Mouse (Mus musculus) stomach, embryonic 15.5 days (tissue): ENCODE data around the gene B9d2. TPM values are rescaled to one million over a fixed set of nuclear protein-coding genes. Genes with fewer than 3 reads are reported as not detected.
"Not testable (repeated sequence)": the region's sequence is repeated elsewhere in the genome, so short reads cannot be mapped to it uniquely, and the experiment has no call there.

Experiments
- ATAC-seq: fragments of 200-750 bp; cut with Nextera tagmentation; 2 replicates; pipeline ENCODE4 v1.8.0; 2017; ENCODE audit warnings: low read depth, moderate number of reproducible peaks, moderate TSS enrichment; ENCODE audit not compliant: insufficient read depth, low FRiP score
- H3K27ac ChIP-seq: fragments of 300-500 bp; sonication (generic); 2 replicates; pipeline ENCODE4 v1.5.1; 2015; ENCODE audit warnings: mild to moderate bottlenecking, inconsistent platforms
- H3K27me3 ChIP-seq: fragments of 300-500 bp; sonication (generic); replicated peaks from 2 replicates; pipeline ENCODE4 v1.6.1; 2015; ENCODE audit warnings: inconsistent platforms
- H3K36me3 ChIP-seq: fragments of 300-500 bp; sonication (generic); 2 replicates; pipeline ENCODE4 v1.6.1; 2015; ENCODE audit warnings: inconsistent platforms
- H3K4me1 ChIP-seq: fragments of 300-500 bp; sonication (generic); 2 replicates; pipeline ENCODE4 v1.6.1; 2015; ENCODE audit warnings: inconsistent platforms
- H3K4me2 ChIP-seq: fragments of 300-500 bp; sonication (generic); 2 replicates; pipeline ENCODE4 v1.6.1; 2015; ENCODE audit warnings: mild to moderate bottlenecking, inconsistent platforms
- H3K4me3 ChIP-seq: fragments of 300-500 bp; sonication (generic); replicated peaks from 2 replicates; pipeline ENCODE4 v1.5.1; 2015; ENCODE audit warnings: inconsistent platforms
- H3K9ac ChIP-seq: fragments of 300-500 bp; sonication (generic); 2 replicates; pipeline ENCODE4 v1.6.1; 2015; ENCODE audit warnings: inconsistent platforms
- H3K9me3 ChIP-seq: fragments of 300-500 bp; sonication (generic); 2 replicates; pipeline ENCODE4 v1.6.1; 2016; ENCODE audit warnings: inconsistent platforms
- WGBS: fragments of 180-500 bp; shearing (Covaris S2); methylation state at CpG from one replicate; pipeline ENCODE4 v1.1.7; 2015; 5-methylcytosine and 5-hydroxymethylcytosine counted together
- polyA plus RNA-seq: library from polyadenylated mRNA; unstranded; fragments of >200 nt; fragmentation: Nextera tagmentation; extraction: Ambion mirVana; gene quantifications from 2 replicates; pipeline ENCODE4 v1.2.1, GENCODE M21; 2015

Gene B9d2
- polyA plus RNA-seq, 1 experiment from 2014 or later: 25.3 TPM

- 84% methylated on average over 5 of the region's 5 CpGs for WGBS
- H3K4me3 ChIP-seq: no peak overlapping the region
- H3K4me1 ChIP-seq: peaks cover 15% of the 10 kb centered on the region
- no peak for ATAC-seq
- H3K9ac ChIP-seq: no peak overlapping the region
- H3K9me3 ChIP-seq: no peaks in the 10 kb centered on the region
- H3K36me3 ChIP-seq: peaks cover 56% of the 10 kb centered on the region
- H3K27me3 ChIP-seq: no peaks in the 10 kb centered on the region
- no peak overlapping the region for H3K4me2 ChIP-seq
- no peak overlapping the region for H3K27ac ChIP-seq
These were observed 40.2 kb downstream of the B9d2 start for GRCm38 (mm10) chr7:25720760-25721159.

- ATAC-seq, H3K9ac ChIP-seq, H3K9me3 ChIP-seq, H3K4me3 ChIP-seq, H3K27ac ChIP-seq, H3K27me3 ChIP-seq, H3K4me2 ChIP-seq: not testable (repeated sequence)
- H3K36me3 ChIP-seq: peaks cover 63% of the 10 kb centered on the region
- peaks cover 15% of the 10 kb centered on the region for H3K4me1 ChIP-seq
These were observed 41.2 kb downstream of the B9d2 start for GRCm38 (mm10) chr7:25721776-25722175.

GRCm38 (mm10) chr7:25725886-25726285, 45.3 kb downstream of the B9d2 start:
- no peaks in the 10 kb centered on the region for H3K4me1 ChIP-seq
- no peak for ATAC-seq
- no peak overlapping the region for H3K27ac ChIP-seq
- peaks cover 89% of the 10 kb centered on the region for H3K36me3 ChIP-seq
- H3K9me3 ChIP-seq: no peaks in the 10 kb centered on the region
- H3K27me3 ChIP-seq: no peaks in the 10 kb centered on the region
- H3K4me3 ChIP-seq: no peak overlapping the region
- 77% methylated on average over 19 of the region's 19 CpGs for WGBS
- H3K9ac ChIP-seq: no peak overlapping the region
- no peak overlapping the region for H3K4me2 ChIP-seq

- ATAC-seq: no peak
These were observed 47.2 kb downstream of the B9d2 start for GRCm38 (mm10) chr7:25727800-25728199.

GRCm38 (mm10) chr7:25729396-25729795, 48.8 kb downstream of the B9d2 start:
- no peak overlapping the region for H3K4me2 ChIP-seq
- 42% methylated on average over 2 of the region's 2 CpGs for WGBS
- no peak for ATAC-seq

More at GRCm38 (mm10) chr7:25727800-25728199, 47.2 kb downstream of the B9d2 start:
- no peak overlapping the region for H3K9ac ChIP-seq
- no peaks in the 10 kb centered on the region for H3K4me1 ChIP-seq
- 88% methylated on average over 5 of the region's 5 CpGs for WGBS
- no peak overlapping the region for H3K4me2 ChIP-seq
- no peaks in the 10 kb centered on the region for H3K9me3 ChIP-seq
- peaks cover 93% of the 10 kb centered on the region for H3K36me3 ChIP-seq
- no peak overlapping the region for H3K4me3 ChIP-seq
- H3K27ac ChIP-seq: no peak overlapping the region
- no peaks in the 10 kb centered on the region for H3K27me3 ChIP-seq

GRCm38 (mm10) chr7:25729862-25730261, 49.3 kb downstream of the B9d2 start:
- Histone ChIP-seq H3K9ac (no peak overlapping the region), H3K36me3 (peaks cover 88% of the 10 kb centered on the region), H3K27me3 (no peaks in the 10 kb centered on the region), H3K27ac (no peak overlapping the region), H3K4me2 (no peak overlapping the region), H3K4me1 (no peaks in the 10 kb centered on the region), H3K4me3 (no peak overlapping the region), H3K9me3 (no peaks in the 10 kb centered on the region)
- ATAC-seq: no peak
- WGBS: 78% methylated on average over 2 of the region's 2 CpGs

More at GRCm38 (mm10) chr7:25729396-25729795, 48.8 kb downstream of the B9d2 start:
- H3K27ac ChIP-seq: no peak overlapping the region
- H3K9ac ChIP-seq: no peak overlapping the region
- no peaks in the 10 kb centered on the region for H3K27me3 ChIP-seq
- no peaks in the 10 kb centered on the region for H3K4me1 ChIP-seq
- H3K4me3 ChIP-seq: no peak overlapping the region
- H3K9me3 ChIP-seq: no peaks in the 10 kb centered on the region
- peaks cover 90% of the 10 kb centered on the region for H3K36me3 ChIP-seq

GRCm38 (mm10) chr7:25731294-25732055, 50.9 kb downstream of the B9d2 start:
- Histone ChIP-seq H3K4me1 (no peaks in the 10 kb centered on the region), H3K36me3 (peaks cover 87% of the 10 kb centered on the region), H3K9ac (no peak overlapping the region), H3K27me3 (no peaks in the 10 kb centered on the region), H3K4me3 (no peak overlapping the region), H3K27ac (no peak overlapping the region), H3K4me2 (no peak overlapping the region), H3K9me3 (no peaks in the 10 kb centered on the region)
- ATAC-seq: no peak
- WGBS: 89% methylated on average over 8 of the region's 8 CpGs

GRCm38 (mm10) chr7:25734991-25735390, 54.4 kb downstream of the B9d2 start:
- Histone ChIP-seq H3K27me3 (no peaks in the 10 kb centered on the region), H3K9me3 (no peaks in the 10 kb centered on the region), H3K4me1 (no peaks in the 10 kb centered on the region), H3K4me2 (no peak overlapping the region), H3K9ac (no peak overlapping the region), H3K4me3 (no peak overlapping the region), H3K36me3 (peaks cover 79% of the 10 kb centered on the region), H3K27ac (no peak overlapping the region)
- 39% methylated on average over 4 of the region's 4 CpGs for WGBS
- ATAC-seq: no peak

Other genes with a start within 250 kb of the B9d2 start
- gene Ceacam1, start 203.2 kb upstream of the B9d2 start, polyA plus RNA-seq: 32.4 and 54.7 TPM in 2 replicates
- not detected in 2 replicates for gene Ceacam2, start 140.9 kb upstream of the B9d2 start, polyA plus RNA-seq
- gene Erich4, start 64.9 kb upstream of the B9d2 start, polyA plus RNA-seq: 3.2 and 3.9 TPM in 2 replicates
- gene Dmac2, start 61.4 kb upstream of the B9d2 start, polyA plus RNA-seq: 33.0 and 38.0 TPM in 2 replicates
- 11.3 and 12.3 TPM in 2 replicates for gene B3gnt8, start 54.1 kb upstream of the B9d2 start, polyA plus RNA-seq
- 54.5 and 56.8 TPM in 2 replicates for gene Bckdha, start 21.8 kb upstream of the B9d2 start, polyA plus RNA-seq
- 71.8 and 79.8 TPM in 2 replicates for gene Exosc5, start 21.6 kb upstream of the B9d2 start, polyA plus RNA-seq
- 3.0 and 4.0 TPM in 2 replicates for gene Tmem91, start 5.6 kb upstream of the B9d2 start, polyA plus RNA-seq
- gene Tgfb1, start 6.2 kb downstream of the B9d2 start, polyA plus RNA-seq: 3.9 and 4.1 TPM in 2 replicates
- gene Ccdc97, start 38.3 kb downstream of the B9d2 start, polyA plus RNA-seq: 16.9 and 19.6 TPM in 2 replicates
- 49.0 and 54.2 TPM in 2 replicates for gene Hnrnpul1, start 74.0 kb downstream of the B9d2 start, polyA plus RNA-seq
- 83.7 and 88.6 TPM in 2 replicates for gene Axl, start 107.9 kb downstream of the B9d2 start, polyA plus RNA-seq
- gene Cyp2s1, start 136.1 kb downstream of the B9d2 start, polyA plus RNA-seq: 35.3 and 35.6 TPM in 2 replicates
- not detected in 2 replicates for gene Cyp2b10, start 216.8 kb downstream of the B9d2 start, polyA plus RNA-seq